Mouse (Mus musculus): ENCODE results near the gene Setd7. TPM values are rescaled to one million over a fixed set of nuclear protein-coding genes. Genes with fewer than 3 reads are reported as not detected.

Gene Setd7
- total and polyA plus RNA-seq, 3 experiments, result 17.6 to 53.2 (median 37.2) TPM

GRCm38 (mm10) chr3:51475706-51476105 is 85.0 kb downstream of the Setd7 start:
- DNase-seq, result no peak

DNA sequence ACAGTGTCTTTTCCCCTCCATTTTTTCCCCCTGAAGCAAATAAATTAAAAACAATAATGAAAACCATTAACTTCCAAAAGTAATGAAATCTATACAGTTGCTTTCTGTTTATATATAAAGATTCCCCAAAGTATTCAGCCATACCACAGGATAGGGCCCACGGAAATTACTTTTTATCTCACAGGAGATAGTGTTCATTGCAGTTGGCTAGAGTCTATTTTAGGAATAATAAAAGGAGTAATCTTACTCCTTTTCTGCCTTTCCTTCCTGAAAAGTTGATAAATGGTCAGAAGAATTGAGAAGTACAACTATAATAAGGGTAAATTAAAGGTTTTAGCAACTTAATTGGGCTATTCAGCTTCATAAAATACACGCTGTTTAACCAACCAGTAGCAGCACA is 92.1 kb downstream of the Setd7 start:
- DNase-seq, result no peak

Other genes starting within 250 kb of the Setd7 start
- 10 to 100 TPM; 66.3 to 70.8 TPM for gene Elf2, start 220.2 kb downstream of the Setd7 start, total RNA-seq (2021)
- 30.7 and 39.1 TPM in 2 replicates for gene Elf2, start 220.2 kb downstream of the Setd7 start, polyA plus RNA-seq (2012; rRNA removed)
- gene Mgarp, start 164.1 kb downstream of the Setd7 start, total RNA-seq (2021), result 1,000 to 10,000 TPM in 1 of 2 experiments, 100 to 1,000 TPM in 1; 689 to 1,037 TPM
- 297 and 312 TPM in 2 replicates for gene Mgarp, start 164.1 kb downstream of the Setd7 start, polyA plus RNA-seq (2012; rRNA removed)
- gene Ndufc1, start 151.9 kb downstream of the Setd7 start, total RNA-seq (2021), result 100 to 1,000 TPM; 705 to 794 TPM
- 237 and 341 TPM in 2 replicates for gene Ndufc1, start 151.9 kb downstream of the Setd7 start, polyA plus RNA-seq (2012; rRNA removed)
- gene Naa15, start 145.7 kb downstream of the Setd7 start, total RNA-seq (2021), result 10 to 100 TPM; 39.5 to 63.8 TPM
- 0.46 and 0.59 TPM in 2 replicates for gene Naa15, start 145.7 kb downstream of the Setd7 start, polyA plus RNA-seq (2012; rRNA removed)
- gene Rab33b, start 77.0 kb downstream of the Setd7 start, total RNA-seq (2021), result 10 to 100 TPM; 12.3 to 13.5 TPM
- 7.6 and 9.4 TPM in 2 replicates for gene Rab33b, start 77.0 kb downstream of the Setd7 start, polyA plus RNA-seq (2012; rRNA removed)
- 100 to 1,000 TPM; 189 to 200 TPM for gene Mgst2, start 99.5 kb upstream of the Setd7 start, total RNA-seq (2021)
- 2.6 and 3.3 TPM in 2 replicates for gene Mgst2, start 99.5 kb upstream of the Setd7 start, polyA plus RNA-seq (2012; rRNA removed)

Measured in adrenal gland, adult 2 months (tissue).